Mouse (Mus musculus): ENCODE data around the gene Ccne1.
"Not testable (repeated sequence)": the region's sequence is repeated elsewhere in the genome, so short reads cannot be mapped to it uniquely, and the experiment has no call there.

The Ccne1 gene

DNA sequence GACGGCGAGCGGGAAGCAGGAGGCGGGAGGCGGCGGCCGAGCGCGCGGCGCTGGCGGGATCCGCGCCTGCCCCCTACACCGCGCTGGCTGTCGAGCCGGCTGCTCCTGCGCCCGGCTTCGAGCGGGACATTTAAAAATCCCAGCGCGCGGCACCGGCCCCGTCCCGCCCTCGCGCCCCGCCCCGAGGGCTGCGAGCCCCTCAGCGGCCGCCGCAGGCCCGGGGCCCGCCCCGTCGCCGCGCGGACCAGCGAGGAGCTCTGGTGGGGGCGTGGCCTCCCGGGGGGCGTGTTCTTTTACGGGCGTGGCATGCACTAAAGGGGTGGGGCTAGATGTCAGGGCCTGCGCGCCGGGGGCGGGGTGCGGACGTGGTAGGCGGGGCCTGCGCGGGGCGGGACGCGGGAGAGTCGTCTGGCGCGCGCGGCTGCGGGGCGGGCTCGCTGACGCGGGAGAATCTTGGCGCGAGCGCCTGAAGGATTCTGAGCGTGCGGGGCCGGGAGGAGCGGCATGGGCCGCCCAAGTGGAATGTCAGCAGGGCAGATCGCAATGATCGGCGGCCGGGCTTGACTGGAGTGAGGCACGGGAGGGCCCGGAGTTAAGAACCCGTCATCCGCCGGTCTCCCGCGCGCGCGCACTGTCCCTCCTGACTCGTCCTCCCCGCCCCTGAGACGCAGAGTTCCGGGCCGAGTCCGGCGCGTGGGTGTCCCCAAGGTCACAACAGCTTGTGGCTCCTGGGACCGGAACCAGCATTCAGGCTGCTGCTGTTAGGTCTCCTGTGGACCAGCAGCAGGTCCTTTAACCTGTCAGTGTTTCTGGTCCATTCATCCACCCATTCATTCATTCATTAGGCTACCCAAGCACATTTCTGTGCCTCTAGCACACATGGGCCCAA is at the start of gene Ccne1:
Gene Ccne1, minus strand, starts transcription at position 164 of the 889 bp plus-strand sequence.
- DNase-seq (ENCODE audit: low spot score in 2 of 2), result peak; percentile 94 to 99

DNA sequence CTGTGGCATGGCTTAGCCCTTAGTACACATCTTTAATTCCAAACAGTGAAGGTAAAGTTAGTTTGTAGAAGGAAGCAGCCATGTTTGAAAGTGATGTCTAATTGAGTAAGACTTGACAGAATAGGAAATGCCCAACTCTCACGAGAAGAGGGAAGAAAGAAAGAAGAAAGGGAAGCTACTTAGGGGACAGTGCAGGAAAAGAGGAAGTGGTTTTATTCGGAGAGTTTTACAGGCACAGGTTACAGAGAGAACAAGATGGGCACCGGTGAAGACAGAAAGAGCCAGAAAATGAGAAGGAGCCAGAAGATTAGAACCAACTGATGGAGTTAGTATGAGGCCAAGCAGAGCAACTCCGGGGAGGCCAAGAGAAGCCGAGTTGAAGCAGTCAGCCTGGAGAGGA is 48.5 kb upstream of the Ccne1 start:
- DNase-seq (ENCODE audit: low spot score in 2 of 2), result no peak

- no peak for DNase-seq (ENCODE audit: low spot score in 2 of 2)
Observed at GRCm38 (mm10) chr7:38152571-38152970, 45.2 kb upstream of the Ccne1 start.

DNA sequence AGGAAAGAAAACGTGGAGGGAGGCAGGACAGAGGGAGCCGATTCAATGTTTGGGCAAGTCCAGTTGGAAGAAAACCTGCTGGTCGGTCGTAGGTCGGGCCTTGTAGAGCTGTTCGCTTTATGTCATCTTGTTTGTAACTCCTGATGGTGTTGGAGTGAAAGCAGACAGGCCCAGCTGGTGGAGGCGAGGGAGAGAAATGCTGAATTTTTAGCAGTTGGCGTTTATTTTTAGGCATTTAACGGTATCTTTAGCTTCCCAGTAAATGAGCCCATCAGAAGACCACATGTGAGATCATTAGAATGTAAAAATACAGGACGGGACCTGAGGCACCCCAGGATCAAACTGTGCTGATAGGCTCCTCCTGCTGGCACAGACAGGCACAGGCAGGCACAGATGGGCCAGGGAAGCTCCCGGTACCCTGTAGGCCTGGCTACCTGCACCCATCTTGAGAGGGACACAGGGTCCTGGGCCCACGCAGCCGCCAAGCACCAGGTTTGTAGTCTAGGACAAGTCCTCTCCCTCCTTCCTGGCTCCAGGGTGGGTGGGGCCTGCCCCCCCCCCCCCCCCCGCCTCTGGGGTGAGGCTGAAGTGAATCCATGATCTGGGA is 44.5 kb upstream of the Ccne1 start:
- peak in 1 of 2 experiments; percentile 16 for DNase-seq (ENCODE audit: low spot score in 2 of 2)

- no peak for DNase-seq (ENCODE audit: low spot score in 2 of 2)
Observed at GRCm38 (mm10) chr7:38147477-38147876, 40.1 kb upstream of the Ccne1 start.

DNA sequence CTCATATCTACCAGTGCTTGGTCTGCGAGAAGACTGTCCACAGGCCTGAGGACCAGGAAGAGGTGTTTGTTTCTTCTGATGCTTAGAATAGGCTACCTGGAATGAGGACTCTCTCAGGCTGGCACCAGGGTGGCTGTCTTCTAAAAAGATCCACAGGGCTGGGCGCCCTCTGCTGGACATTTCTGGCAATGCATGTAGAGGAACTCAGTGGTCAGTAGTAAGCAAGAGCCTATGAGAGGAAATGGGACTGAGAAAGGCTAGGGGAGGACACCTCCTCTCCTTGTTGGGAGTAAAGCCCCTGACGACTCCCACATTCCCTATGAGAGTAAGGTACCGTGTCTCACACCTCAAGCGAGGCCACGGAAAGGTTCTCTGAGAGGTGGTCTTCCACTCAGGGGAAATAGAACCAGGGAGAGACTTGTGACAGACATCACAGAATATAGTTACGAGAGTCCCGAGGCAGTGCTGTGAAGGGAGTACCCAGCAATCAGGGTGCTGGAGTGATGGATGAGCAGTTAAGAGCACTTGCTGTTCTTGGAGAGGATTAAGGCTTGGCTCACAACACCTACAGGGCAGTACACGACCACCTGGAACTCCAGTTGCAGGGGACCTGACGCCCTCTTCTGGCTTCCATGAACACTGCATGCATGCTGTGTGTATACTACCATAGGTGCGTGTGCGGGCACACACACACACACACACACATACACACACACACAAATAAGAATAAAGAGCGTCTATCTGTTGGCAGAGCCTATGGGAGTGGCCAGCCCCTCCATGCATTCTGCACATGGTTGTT is 34.6 kb upstream of the Ccne1 start:
- peak; percentile 53 to 80 for DNase-seq (ENCODE audit: low spot score in 2 of 2)

GRCm38 (mm10) chr7:38140324-38140723 is 33.0 kb upstream of the Ccne1 start:
- DNase-seq (ENCODE audit: low spot score in 2 of 2), result peak; percentile 41 to 46

DNA sequence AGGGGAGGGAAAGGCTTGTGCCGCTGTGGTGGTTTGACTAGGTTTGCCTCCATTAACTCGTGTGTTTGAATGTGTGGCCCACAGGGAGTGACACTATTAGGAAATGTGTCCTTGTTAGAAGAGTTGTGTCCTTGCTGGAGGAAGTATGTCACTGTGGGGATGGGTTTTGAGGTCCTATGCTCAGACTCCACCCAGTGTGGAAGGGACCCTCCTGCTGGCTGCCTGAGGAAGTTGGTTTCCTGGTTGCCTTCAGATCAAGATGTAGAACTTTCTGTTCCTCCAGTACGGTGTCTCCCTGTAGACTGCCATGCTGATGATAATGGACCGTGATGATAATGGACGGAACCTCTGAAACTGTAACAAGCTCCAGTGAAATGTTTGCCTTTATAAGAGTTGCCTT is 27.1 kb upstream of the Ccne1 start:
- DNase-seq (ENCODE audit: low spot score in 2 of 2), result no peak

- DNase-seq (ENCODE audit: low spot score in 2 of 2), result peak in 1 of 2 experiments; percentile 37
Observed at GRCm38 (mm10) chr7:38131186-38131585, 23.9 kb upstream of the Ccne1 start.

- DNase-seq (ENCODE audit: low spot score in 2 of 2), result no peak
Observed at GRCm38 (mm10) chr7:38129986-38130729, 22.8 kb upstream of the Ccne1 start.

DNA sequence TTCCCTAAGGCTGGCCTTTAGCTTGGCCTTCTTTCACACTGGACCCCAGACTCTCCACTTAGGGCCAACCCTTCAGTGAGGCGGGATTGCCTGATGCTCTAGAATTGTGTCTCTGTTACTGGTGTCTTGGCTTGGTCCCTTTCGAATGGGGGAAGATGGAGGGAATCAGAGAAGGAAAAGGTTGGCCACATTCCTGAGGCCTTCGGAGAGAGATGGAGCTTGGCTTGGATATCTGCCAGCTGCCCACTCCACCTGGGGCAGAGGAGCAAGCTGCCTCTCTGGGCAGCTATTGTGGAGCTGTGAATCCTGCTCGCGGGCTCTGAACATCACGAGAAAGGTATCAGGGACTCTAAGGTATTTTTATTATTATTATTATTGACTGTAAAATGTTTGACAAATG is 22.2 kb upstream of the Ccne1 start:
- no peak for DNase-seq (ENCODE audit: low spot score in 2 of 2)

DNA sequence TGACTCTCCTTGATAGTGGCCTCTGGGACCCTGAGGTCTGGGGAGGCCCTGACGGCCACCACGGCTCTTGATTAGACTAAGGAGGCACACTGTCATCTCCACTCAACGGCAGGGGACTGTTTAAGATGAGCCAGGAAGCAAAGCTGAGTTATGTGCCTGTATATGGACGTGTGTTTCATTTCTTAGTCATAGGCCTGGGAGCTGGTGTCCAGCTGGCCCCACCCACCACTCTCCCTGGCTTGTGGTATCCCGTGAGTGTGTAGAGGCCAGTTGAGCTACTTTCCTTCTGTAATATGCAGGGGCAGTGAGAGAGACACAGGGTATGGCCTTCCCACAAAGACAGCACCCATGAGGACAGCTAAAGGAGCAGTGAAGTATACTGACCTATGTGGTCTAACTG is 20.9 kb upstream of the Ccne1 start:
- not testable (repeated sequence) for DNase-seq (ENCODE audit: low spot score in 2 of 2)

GRCm38 (mm10) chr7:38125565-38126159 is 18.3 kb upstream of the Ccne1 start:
- no peak for DNase-seq (ENCODE audit: low spot score in 2 of 2)

- DNase-seq (ENCODE audit: low spot score in 2 of 2), result not testable (repeated sequence)
Observed at GRCm38 (mm10) chr7:38124164-38124563, 16.8 kb upstream of the Ccne1 start.

DNA sequence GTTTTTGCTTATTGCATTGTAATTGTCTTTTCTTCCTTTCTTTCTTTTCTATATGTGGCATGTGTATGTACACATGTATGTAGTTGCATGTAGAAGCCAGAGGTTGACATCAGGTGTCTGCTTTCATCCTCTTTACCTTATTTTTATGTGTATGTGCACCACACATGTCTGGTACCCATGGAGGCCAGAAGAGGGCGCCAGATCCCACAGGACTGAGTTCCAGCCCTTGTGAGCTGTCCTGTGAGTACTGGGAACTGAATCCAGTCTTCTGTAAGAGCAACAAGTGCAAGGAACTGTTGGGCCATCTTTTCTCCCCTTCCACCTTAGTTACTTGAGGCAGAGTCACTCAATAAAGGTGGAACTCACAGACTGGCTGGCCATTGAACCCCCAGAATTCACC is 11.3 kb upstream of the Ccne1 start:
- DNase-seq (ENCODE audit: low spot score in 2 of 2), result no peak

- DNase-seq (ENCODE audit: low spot score in 2 of 2), result no peak
Observed at GRCm38 (mm10) chr7:38112451-38112850, 5.1 kb upstream of the Ccne1 start.

DNA sequence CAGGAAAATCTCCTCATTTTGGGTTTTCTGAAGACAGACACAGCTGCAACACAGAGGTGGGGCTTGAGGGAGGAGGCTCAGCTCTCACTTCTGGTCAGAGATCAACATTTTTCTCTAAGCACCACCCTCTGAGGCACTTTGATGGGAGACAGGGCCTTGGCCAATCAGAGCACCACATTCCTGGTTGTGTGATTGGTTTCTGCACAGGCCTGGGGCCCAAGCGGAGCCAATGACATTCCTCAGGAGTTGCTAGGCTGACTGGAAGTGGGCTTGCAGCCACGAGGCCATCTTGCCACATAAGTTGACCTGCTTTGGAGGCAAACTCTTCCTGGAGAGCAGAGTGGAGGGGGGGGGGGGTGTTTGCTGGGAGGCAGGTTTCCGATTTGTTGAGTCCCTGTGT is 4.7 kb upstream of the Ccne1 start:
- no peak for DNase-seq (ENCODE audit: low spot score in 2 of 2)

DNA sequence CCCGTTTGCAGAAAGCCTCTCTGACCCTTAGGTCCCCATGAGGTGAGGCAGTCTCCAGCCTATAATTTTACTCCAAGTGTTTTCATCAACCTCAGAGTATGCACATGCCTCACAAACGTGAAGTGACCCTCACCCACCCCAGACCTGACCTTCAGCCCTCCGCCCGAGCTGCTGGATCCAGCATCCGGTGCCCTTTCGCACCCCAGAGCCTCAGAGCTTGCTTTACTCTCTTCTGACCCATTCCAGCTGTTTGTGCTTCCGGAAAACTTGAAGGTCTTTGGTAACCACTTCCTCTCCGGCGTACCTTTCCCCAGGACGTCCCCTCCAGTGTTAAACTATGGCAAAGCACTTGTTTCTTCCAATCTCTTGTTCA is 912 bp upstream of the Ccne1 start:
- DNase-seq (ENCODE audit: low spot score in 2 of 2), result no peak

DNA sequence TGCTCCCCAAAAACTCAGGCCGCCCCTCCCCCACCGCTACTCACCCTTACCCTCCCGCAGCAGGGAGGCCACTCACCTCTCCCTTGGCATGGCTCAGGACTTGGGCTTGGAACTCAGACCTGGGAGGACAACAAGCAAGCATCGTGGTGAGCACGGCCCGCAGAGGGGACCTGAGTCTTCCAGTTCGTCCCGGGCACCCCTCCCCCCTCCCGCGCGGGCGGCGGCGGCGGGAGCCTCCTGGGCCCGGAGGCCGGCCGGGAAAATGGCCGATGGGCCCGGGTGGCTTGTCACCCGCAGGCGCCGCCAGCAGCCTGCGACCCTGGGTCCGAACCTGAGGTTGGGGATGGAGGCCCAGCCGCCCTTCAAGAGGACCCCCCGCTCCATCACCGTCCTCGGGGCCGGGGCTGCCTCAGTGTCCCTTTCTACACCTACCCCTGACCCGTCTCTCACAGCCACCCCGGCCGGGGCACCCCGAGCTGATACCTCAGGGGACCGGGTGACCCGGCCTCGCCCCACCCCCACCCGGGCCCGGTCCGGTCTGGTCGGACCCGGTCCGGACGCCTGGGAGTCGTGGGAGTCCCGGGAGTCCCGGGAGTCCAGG is 523 bp downstream of the Ccne1 start:
- DNase-seq (ENCODE audit: low spot score in 2 of 2), result peak; percentile 28 to 32

GRCm38 (mm10) chr7:38105379-38105778 is 2.0 kb downstream of the Ccne1 start:
- DNase-seq (ENCODE audit: low spot score in 2 of 2), result no peak

DNA sequence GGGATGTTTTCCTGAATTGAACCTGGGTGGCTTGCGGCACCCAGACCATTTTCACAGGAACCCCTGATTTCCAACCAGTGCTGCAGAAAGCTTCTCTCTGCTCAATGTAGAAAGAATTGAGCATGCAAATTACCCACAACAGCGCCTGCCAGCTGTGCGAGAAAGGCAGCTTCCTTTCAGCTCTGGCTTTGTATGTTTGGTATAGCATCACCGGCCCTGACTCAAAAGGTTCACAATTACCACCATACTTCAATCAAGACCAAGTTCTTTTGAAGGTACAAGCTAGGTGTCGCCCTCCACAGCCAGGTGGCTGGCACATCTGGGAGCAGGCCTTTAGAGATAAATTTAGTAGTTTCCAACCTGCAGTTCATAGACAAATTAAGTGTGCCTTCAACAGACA is 3.2 kb downstream of the Ccne1 start:
- no peak for DNase-seq (ENCODE audit: low spot score in 2 of 2)
